Mouse (Mus musculus): ENCODE results near the gene Pdhx. TPM values are rescaled to one million over a fixed set of nuclear protein-coding genes. Genes with fewer than 3 reads are reported as not detected.

Pdhx gene
- polyA plus RNA-seq, 1 experiment from 2014 or later = 30.8 TPM

- Histone ChIP-seq H3K27ac (no peak overlapping the region), H3K27me3 (no peaks in the 10 kb centered on the region), H3K9ac (no peak overlapping the region), H3K4me2 (no peak overlapping the region), H3K36me3 (peaks cover 20% of the 10 kb centered on the region), H3K4me1 (no peaks in the 10 kb centered on the region), H3K9me3 (no peaks in the 10 kb centered on the region), H3K4me3 (no peak overlapping the region)
- 48% methylated on average over 5 of the region's 5 CpGs for WGBS
- no peak for ATAC-seq (ENCODE audit: insufficient number of reproducible peaks, low FRiP score, low TSS enrichment, low read depth)
Observed at GRCm38 (mm10) chr2:103084451-103084850, 11.1 kb upstream of the Pdhx start.

- Histone ChIP-seq H3K4me2 (no peak overlapping the region), H3K4me3 (no peak overlapping the region), H3K36me3 (peaks cover 10% of the 10 kb centered on the region; the same call in 1 of the 2 replicates), H3K27ac (no peak overlapping the region), H3K27me3 (no peaks in the 10 kb centered on the region), H3K4me1 (no peaks in the 10 kb centered on the region), H3K9ac (no peak overlapping the region), H3K9me3 (no peaks in the 10 kb centered on the region)
- 45% methylated on average over 7 of the region's 7 CpGs for WGBS
- ATAC-seq (ENCODE audit: insufficient number of reproducible peaks, low FRiP score, low TSS enrichment, low read depth) = no peak
Observed at GRCm38 (mm10) chr2:103082853-103083252, 9.5 kb upstream of the Pdhx start.

GRCm38 (mm10) chr2:103081706-103082105, 8.4 kb upstream of the Pdhx start:
- Histone ChIP-seq H3K9me3 (no peaks in the 10 kb centered on the region), H3K27ac (no peak overlapping the region), H3K36me3 (peaks cover 4% of the 10 kb centered on the region), H3K27me3 (no peaks in the 10 kb centered on the region), H3K4me2 (no peak overlapping the region), H3K4me1 (no peaks in the 10 kb centered on the region), H3K4me3 (no peak overlapping the region), H3K9ac (no peak overlapping the region)
- 65% methylated on average over 5 of the region's 5 CpGs for WGBS
- no peak for ATAC-seq (ENCODE audit: insufficient number of reproducible peaks, low FRiP score, low TSS enrichment, low read depth)

GRCm38 (mm10) chr2:103081117-103081516, 7.8 kb upstream of the Pdhx start:
- Histone ChIP-seq H3K36me3 (peaks cover 4% of the 10 kb centered on the region), H3K4me1 (no peaks in the 10 kb centered on the region), H3K27ac (no peak overlapping the region), H3K9me3 (no peaks in the 10 kb centered on the region), H3K27me3 (no peaks in the 10 kb centered on the region), H3K4me3 (no peak overlapping the region), H3K4me2 (no peak overlapping the region), H3K9ac (no peak overlapping the region)
- WGBS = 58% methylated on average over 6 of the region's 6 CpGs
- ATAC-seq (ENCODE audit: insufficient number of reproducible peaks, low FRiP score, low TSS enrichment, low read depth) = no peak

- Histone ChIP-seq H3K9ac (no peak overlapping the region), H3K27me3 (no peaks in the 10 kb centered on the region), H3K4me1 (peaks cover 9% of the 10 kb centered on the region; the same call in 1 of the 2 replicates), H3K36me3 (no peaks in the 10 kb centered on the region), H3K4me2 (no peak overlapping the region), H3K9me3 (no peaks in the 10 kb centered on the region), H3K27ac (no peak overlapping the region), H3K4me3 (no peak overlapping the region)
- no peak for ATAC-seq (ENCODE audit: insufficient number of reproducible peaks, low FRiP score, low TSS enrichment, low read depth)
- 64% methylated on average over 3 of the region's 3 CpGs for WGBS
Observed at GRCm38 (mm10) chr2:103070586-103070985, 2.7 kb downstream of the Pdhx start.

- peaks cover 9% of the 10 kb centered on the region; the same call in 1 of the 2 replicates for H3K4me1 ChIP-seq
- no peak overlapping the region for H3K4me3 ChIP-seq
- H3K4me2 ChIP-seq = no peak overlapping the region
- ATAC-seq (ENCODE audit: insufficient number of reproducible peaks, low FRiP score, low TSS enrichment, low read depth) = no peak
- no peaks in the 10 kb centered on the region for H3K27me3 ChIP-seq
- no peaks in the 10 kb centered on the region for H3K9me3 ChIP-seq
- 80% methylated on average over 5 of the region's 5 CpGs for WGBS
- no peak overlapping the region for H3K9ac ChIP-seq
- no peak overlapping the region for H3K27ac ChIP-seq
- H3K36me3 ChIP-seq = no peaks in the 10 kb centered on the region
Observed at GRCm38 (mm10) chr2:103069752-103070405, 3.4 kb downstream of the Pdhx start.

- Histone ChIP-seq H3K27ac (no peak overlapping the region), H3K4me3 (no peak overlapping the region), H3K4me2 (no peak overlapping the region), H3K9ac (no peak overlapping the region), H3K27me3 (no peaks in the 10 kb centered on the region), H3K4me1 (peaks cover 9% of the 10 kb centered on the region; the same call in 1 of the 2 replicates), H3K36me3 (no peaks in the 10 kb centered on the region), H3K9me3 (no peaks in the 10 kb centered on the region)
- no peak for ATAC-seq (ENCODE audit: insufficient number of reproducible peaks, low FRiP score, low TSS enrichment, low read depth)
- 81% methylated on average over 1 of the region's 1 CpGs for WGBS
Observed at GRCm38 (mm10) chr2:103068602-103069001, 4.7 kb downstream of the Pdhx start.

- no peaks in the 10 kb centered on the region for H3K36me3 ChIP-seq
- ATAC-seq (ENCODE audit: insufficient number of reproducible peaks, low FRiP score, low TSS enrichment, low read depth) = no peak
- no peak overlapping the region for H3K4me2 ChIP-seq
- H3K4me3 ChIP-seq = no peak overlapping the region
- no peaks in the 10 kb centered on the region for H3K27me3 ChIP-seq
- H3K27ac ChIP-seq = no peak overlapping the region
- no peak overlapping the region for H3K9ac ChIP-seq
- H3K9me3 ChIP-seq = no peaks in the 10 kb centered on the region
- WGBS = 90% methylated on average over 2 of the region's 2 CpGs
- peaks cover 11% of the 10 kb centered on the region; the same call in 1 of the 2 replicates for H3K4me1 ChIP-seq
Observed at GRCm38 (mm10) chr2:103067552-103068207, 5.6 kb downstream of the Pdhx start.

GRCm38 (mm10) chr2:103066683-103067551, 6.4 kb downstream of the Pdhx start:
- no peak overlapping the region for H3K4me3 ChIP-seq
- H3K27me3 ChIP-seq = no peaks in the 10 kb centered on the region
- no peak overlapping the region for H3K9ac ChIP-seq
- H3K27ac ChIP-seq = no peak overlapping the region
- H3K4me2 ChIP-seq = no peak overlapping the region
- 74% methylated on average over 8 of the region's 8 CpGs for WGBS
- no peaks in the 10 kb centered on the region for H3K36me3 ChIP-seq
- ATAC-seq (ENCODE audit: insufficient number of reproducible peaks, low FRiP score, low TSS enrichment, low read depth) = no peak
- H3K9me3 ChIP-seq = no peaks in the 10 kb centered on the region
- H3K4me1 ChIP-seq = peaks cover 6% of the 10 kb centered on the region; the same call in 1 of the 2 replicates

GRCm38 (mm10) chr2:103062865-103063264, 10.4 kb downstream of the Pdhx start:
- Histone ChIP-seq H3K4me2 (no peak overlapping the region), H3K27ac (no peak overlapping the region), H3K36me3 (no peaks in the 10 kb centered on the region), H3K9ac (no peak overlapping the region), H3K4me3 (no peak overlapping the region), H3K27me3 (no peaks in the 10 kb centered on the region), H3K9me3 (no peaks in the 10 kb centered on the region), H3K4me1 (0 out of 2 replicates have a peak, but pooled peaks cover 3% of the 10 kb centered on the region)
- no peak for ATAC-seq (ENCODE audit: insufficient number of reproducible peaks, low FRiP score, low TSS enrichment, low read depth)
- 28% methylated on average over 3 of the region's 3 CpGs for WGBS

- WGBS = 87% methylated on average over 3 of the region's 3 CpGs
- ATAC-seq (ENCODE audit: insufficient number of reproducible peaks, low FRiP score, low TSS enrichment, low read depth) = no peak
- no peaks in the 10 kb centered on the region for H3K9me3 ChIP-seq
Observed at GRCm38 (mm10) chr2:103058266-103058665, 15.0 kb downstream of the Pdhx start.

GRCm38 (mm10) chr2:103055820-103056219, 17.5 kb downstream of the Pdhx start:
- Histone ChIP-seq H3K27ac (no peak overlapping the region), H3K9ac (no peak overlapping the region), H3K4me2 (no peak overlapping the region), H3K27me3 (no peaks in the 10 kb centered on the region), H3K9me3 (no peaks in the 10 kb centered on the region), H3K4me1 (no peaks in the 10 kb centered on the region), H3K36me3 (no peaks in the 10 kb centered on the region), H3K4me3 (no peak overlapping the region)
- ATAC-seq (ENCODE audit: insufficient number of reproducible peaks, low FRiP score, low TSS enrichment, low read depth) = no peak
- WGBS = 87% methylated on average over 6 of the region's 6 CpGs

More at GRCm38 (mm10) chr2:103058266-103058665, 15.0 kb downstream of the Pdhx start:
- Histone ChIP-seq H3K4me2 (no peak overlapping the region), H3K4me3 (no peak overlapping the region), H3K27ac (no peak overlapping the region), H3K4me1 (0 out of 2 replicates have a peak, but pooled peaks cover 3% of the 10 kb centered on the region), H3K27me3 (no peaks in the 10 kb centered on the region), H3K36me3 (no peaks in the 10 kb centered on the region), H3K9ac (no peak overlapping the region)

Data from limb, embryonic 15.5 days (tissue).